Mouse (Mus musculus) T-cell, adult 2 months (primary cell): Measurements from ENCODE around the gene Zfp719.

ENCODE experiments used
- DNase-seq: peaks from one replicate; pipeline ENCODE4 v3.0.0; 2022; ENCODE audit warnings: low spot score

The Zfp719 gene

GRCm38 (mm10) chr7:43579440-43580171, at the start of gene Zfp719:
TSS of gene Zfp719 (plus strand) at chr7:43579610.
- DNase-seq, result peak; percentile 98

GRCm38 (mm10) chr7:43530216-43530785, 49.1 kb upstream of the Zfp719 start:
- no peak for DNase-seq

- DNase-seq, result no peak
Measured at GRCm38 (mm10) chr7:43532936-43533505, 46.4 kb upstream of the Zfp719 start.

GRCm38 (mm10) chr7:43538524-43538923, 40.9 kb upstream of the Zfp719 start:
- DNase-seq, result no peak

GRCm38 (mm10) chr7:43544225-43544977, 35.0 kb upstream of the Zfp719 start, which contains the start of gene Cd33:
TSS of gene Cd33 (minus strand) at chr7:43544428.
- DNase-seq, result no peak

GRCm38 (mm10) chr7:43545656-43546545, 33.5 kb upstream of the Zfp719 start:
- DNase-seq, result no peak

- DNase-seq, result no peak
Measured at GRCm38 (mm10) chr7:43547666-43548065, 31.7 kb upstream of the Zfp719 start.

GRCm38 (mm10) chr7:43548206-43548605, 31.2 kb upstream of the Zfp719 start:
- DNase-seq, result no peak

GRCm38 (mm10) chr7:43553153-43553552, 26.3 kb upstream of the Zfp719 start:
- DNase-seq, result no peak

GRCm38 (mm10) chr7:43554550-43554949, 24.9 kb upstream of the Zfp719 start:
- no peak for DNase-seq

GRCm38 (mm10) chr7:43555351-43555750, 24.1 kb upstream of the Zfp719 start:
- DNase-seq, result no peak

- DNase-seq, result no peak
Measured at GRCm38 (mm10) chr7:43556901-43557300, 22.5 kb upstream of the Zfp719 start.

- peak; percentile 94 for DNase-seq
Measured at GRCm38 (mm10) chr7:43562006-43562633, 17.3 kb upstream of the Zfp719 start, which contains the start of gene Zfp658. TSS of gene Zfp658 (plus strand) at chr7:43562256.

- DNase-seq, result peak; percentile 26
Measured at GRCm38 (mm10) chr7:43562651-43563070, 16.7 kb upstream of the Zfp719 start.

- no peak for DNase-seq
Measured at GRCm38 (mm10) chr7:43563300-43563699, 16.1 kb upstream of the Zfp719 start.

- no peak for DNase-seq
Measured at GRCm38 (mm10) chr7:43571216-43571615, 8.2 kb upstream of the Zfp719 start.

GRCm38 (mm10) chr7:43580526-43580925, 1.1 kb downstream of the Zfp719 start:
- DNase-seq, result no peak

- no peak for DNase-seq
Measured at GRCm38 (mm10) chr7:43584790-43585189, 5.4 kb downstream of the Zfp719 start.

- no peak for DNase-seq
Measured at GRCm38 (mm10) chr7:43601884-43602283, 22.5 kb downstream of the Zfp719 start.

- peak; percentile 74 for DNase-seq
Measured at GRCm38 (mm10) chr7:43606896-43607742, 27.7 kb downstream of the Zfp719 start, which contains the start of gene Zfp819. TSS of gene Zfp819 (plus strand) at chr7:43607169.
